ENCODE assay signal across 14 mouse cellular contexts in genomic region chr4:91380341-91381117, GRCm38 (mm10). TPM values are rescaled to one million over a fixed set of nuclear protein-coding genes. Genes with fewer than 3 reads are reported as not detected.
DNase-seq lines count a peak whose midpoint lies in the region; ATAC-seq and TF ChIP-seq lines count a peak whose summit lies in the region.
"Had no signal": no experiment of that assay in that cellular context is flagged by ENCODE, and none has a peak within 500 bp of the region (broad histone marks: within the 10 kb centered on the region; RNA-seq: fewer than 3 reads in every experiment).

No protein-coding gene starts in this region.

- peaks cover 4% of the 10 kb centered on the region for H3K4me1 ChIP-seq in neural tube, embryonic 11.5 days (ENCODE audit: control insufficient read depth, insufficient read depth, low read length)
- H3K4me1 ChIP-seq in forebrain, postnatal 0 days (ENCODE audit: insufficient read depth), result 0 out of 2 replicates have a peak, but pooled peaks cover 6% of the 10 kb centered on the region
- H3K4me1 ChIP-seq in midbrain, embryonic 10.5 days, result peaks cover 38% of the 10 kb centered on the region
- H3K4me1 ChIP-seq in olfactory bulb, adult 2 months (ENCODE audit: control insufficient read depth, insufficient read depth, low read length), result 0 out of 2 replicates have a peak, but pooled peaks cover 5% of the 10 kb centered on the region

- TF ChIP-seq POLR2A in olfactory bulb, adult 2 months (IDR thresholded peaks at IDR 0.05; ENCODE audit: insufficient read depth, low read depth, low read length), result no peak

- 4% methylated on average over 24 of the region's 24 CpGs for WGBS in neural tube, embryonic 11.5 days
- WGBS in forebrain, postnatal 0 days, result 1% methylated on average over 24 of the region's 24 CpGs
- WGBS in midbrain, embryonic 10.5 days, result under 1% methylated on average over 24 of the region's 24 CpGs
- 3% methylated on average over 24 of the region's 24 CpGs for WGBS in olfactory bulb, adult 2 months

- no peaks in the 10 kb centered on the region for H3K9me3 ChIP-seq in neural tube, embryonic 11.5 days (ENCODE audit: control insufficient read depth, low read length)
- no peaks in the 10 kb centered on the region for H3K9me3 ChIP-seq in forebrain, postnatal 0 days (ENCODE audit: low read length)
- H3K9me3 ChIP-seq in midbrain, embryonic 10.5 days (replicated peaks), result no peaks in the 10 kb centered on the region

- no peaks in the 10 kb centered on the region for H3K36me3 ChIP-seq in neural tube, embryonic 11.5 days (ENCODE audit: control insufficient read depth, insufficient read depth, low read length)
- H3K36me3 ChIP-seq in forebrain, postnatal 0 days (ENCODE audit: insufficient read depth), result no peaks in the 10 kb centered on the region
- H3K36me3 ChIP-seq in midbrain, embryonic 10.5 days, result no peaks in the 10 kb centered on the region

- peak overlapping the region; percentile 45 for H3K9ac ChIP-seq in neural tube, embryonic 11.5 days (ENCODE audit: low read length)
- peak overlapping the region; percentile 45 for H3K9ac ChIP-seq in forebrain, postnatal 0 days
- H3K9ac ChIP-seq: lung, embryonic 14.5 days had no signal

- peak overlapping the region; percentile 55 for H3K4me2 ChIP-seq in neural tube, embryonic 11.5 days (ENCODE audit: low read depth)
- H3K4me2 ChIP-seq in forebrain, postnatal 0 days (ENCODE audit: low read depth), result peak overlapping the region; percentile 69
- H3K4me2 ChIP-seq: lung, embryonic 14.5 days had no signal

- TF ChIP-seq CTCF in forebrain, postnatal 0 days (IDR thresholded peaks at IDR 0.05; ENCODE audit: low read depth), result no peak
- no peak for TF ChIP-seq CTCF in olfactory bulb, adult 2 months (IDR thresholded peaks at IDR 0.05; ENCODE audit: insufficient read depth, low read depth, low read length)

- ATAC-seq in neural tube, embryonic 11.5 days (ENCODE audit: insufficient read depth, low FRiP score, low TSS enrichment), result peak; percentile 16
- ATAC-seq in forebrain, postnatal 0 days, result no peak

- H3K4me3 ChIP-seq in neural tube, embryonic 11.5 days (ENCODE audit: low read depth, low read length), result peak overlapping the region; percentile 25
- H3K4me3 ChIP-seq in forebrain, postnatal 0 days (ENCODE audit: low read depth, low read length), result peak overlapping the region; percentile 39
- H3K4me3 ChIP-seq in midbrain, embryonic 10.5 days, result peak overlapping the region; percentile 53
- H3K4me3 ChIP-seq in olfactory bulb, adult 2 months (ENCODE audit: insufficient read depth, low read depth, low read length), result peak overlapping the region; percentile 0; the same call in 1 of the 2 replicates
- H3K4me3 ChIP-seq: erythroblast, embryonic 14.5 days had no signal

- H3K27ac ChIP-seq in neural tube, embryonic 11.5 days (ENCODE audit: low read depth, low read length), result peak overlapping the region; percentile 62; the same call in 1 of the 2 replicates
- no peak overlapping the region for H3K27ac ChIP-seq in forebrain, postnatal 0 days (ENCODE audit: low read depth, low read length)
- H3K27ac ChIP-seq in midbrain, embryonic 10.5 days (replicated peaks), result peak overlapping the region; percentile 75
- H3K27ac ChIP-seq in olfactory bulb, adult 2 months (ENCODE audit: insufficient read depth, low read depth, low read length), result no peak overlapping the region

- no peak for DNase-seq in neural tube, embryonic 11.5 days (ENCODE audit: low spot score)
- no peak for DNase-seq in neural tube, embryonic 10.5 days (ENCODE audit: extremely low spot score, low spot score)
- DNase-seq in forebrain, postnatal 0 days, result peak; percentile 29
- no peak for DNase-seq in midbrain, embryonic 10.5 days (ENCODE audit: low spot score)
- no peak for DNase-seq in right cerebral cortex, postnatal 25 days
- no peak for DNase-seq in adrenal gland, postnatal 10 days
- DNase-seq in layer of hippocampus, adult 9-11 months, result no peak
- DNase-seq: B cell, adult 2 months; heart, postnatal 10 days; kidney, adult 18-20 months; lung, embryonic 14.5 days had no signal

- H3K27me3 ChIP-seq in neural tube, embryonic 11.5 days (ENCODE audit: control insufficient read depth, insufficient read depth, low read length), result peaks cover 3% of the 10 kb centered on the region; the same call in 1 of the 2 replicates
- no peaks in the 10 kb centered on the region; the same call in 1 of the 2 replicates for H3K27me3 ChIP-seq in forebrain, postnatal 0 days (ENCODE audit: insufficient read depth, low read length)
- H3K27me3 ChIP-seq in midbrain, embryonic 10.5 days (ENCODE audit: low read depth, poor library complexity, severe bottlenecking), result peaks cover 30% of the 10 kb centered on the region

RNA-seq across cellular contexts. Expression of gene Elavl2, which starts 20.1 kb away (rescaled TPM):
- polyA plus RNA-seq in neural tube, embryonic 11.5 days (2014; fragmentation: Nextera tagmentation; extraction: Ambion mirVana), result 101 and 113 TPM in 2 replicates
- total RNA-seq in forebrain, postnatal 0 days (2014; rRNA removed), result 54.3 and 74.4 TPM in 2 replicates
- polyA plus RNA-seq in forebrain, postnatal 0 days (2015; fragmentation: Nextera tagmentation; extraction: Ambion mirVana), result 69.2 and 84.8 TPM in 2 replicates
- 39.7 and 56.0 TPM in 2 replicates for polyA plus RNA-seq in midbrain, embryonic 10.5 days (2016; fragmentation: Nextera tagmentation; extraction: Ambion mirVana)
- not detected in 2 replicates for polyA plus RNA-seq in olfactory bulb, adult 2 months (2012; ENCODE audit: insufficient read depth, insufficient read length, low replicate concordance, missing spikeins)
- 10 to 100 TPM in 1 of 2 experiments, 1 to 10 TPM in 1; 7.0 to 15.3 TPM for total RNA-seq in adrenal gland, postnatal 10 days (2021)
- total RNA-seq: MEL had no signal
- polyA plus RNA-seq: erythroblast, embryonic 14.5 days had no signal

Comparison
In these comparisons a context has a peak if more than half of its experiments do, and no peak if none do; other contexts are left out.
1. H3K27ac ChIP-seq: peak in neural tube, embryonic 11.5 days (single experiment) and midbrain, embryonic 10.5 days (single experiment); none in forebrain, postnatal 0 days (single experiment) and olfactory bulb, adult 2 months (single experiment).
2. H3K4me3 ChIP-seq: peak in every context shown above with its lines; median percentile 53 in midbrain, embryonic 10.5 days; 39 in forebrain, postnatal 0 days; 25 in neural tube, embryonic 11.5 days; 0 in olfactory bulb, adult 2 months.
3. RNA of gene Elavl2, which starts 20.1 kb away (polyA plus RNA-seq): 101 to 113 TPM in neural tube, embryonic 11.5 days, 69.2 to 84.8 TPM in forebrain, postnatal 0 days and 39.7 to 56.0 TPM in midbrain, embryonic 10.5 days; not detected in olfactory bulb, adult 2 months; every median in the first group is over 10 times any median in the second.